Mouse (Mus musculus) lung, embryonic 16.5 days (tissue): Measurements from ENCODE around the gene Prkcz. TPM values are rescaled to one million over a fixed set of nuclear protein-coding genes. Genes with fewer than 3 reads are reported as not detected.
A peak's percentile ranks its signal among the peaks of the same experiment; 100 is the strongest.

Source experiments
- ATAC-seq: fragments of 200-750 bp; cut with Nextera tagmentation; 2 replicates; pipeline ENCODE4 v1.8.0; 2017; ENCODE audit warnings: low read depth, mild to moderate bottlenecking, moderate library complexity
- H3K27ac ChIP-seq: fragments of 300-500 bp; sonication (generic); 2 replicates; pipeline ENCODE4 v1.5.1; 2014; ENCODE audit warnings: mild to moderate bottlenecking, control low read depth, low read length
- H3K27me3 ChIP-seq: fragments of 300-500 bp; sonication (generic); 2 replicates; pipeline ENCODE4 v1.6.1; 2014; ENCODE audit warnings: low read depth, low read length, mixed read lengths; ENCODE audit not compliant: control insufficient read depth, insufficient read depth
- H3K36me3 ChIP-seq: fragments of 300-500 bp; sonication (generic); 2 replicates; pipeline ENCODE4 v1.6.1; 2014; ENCODE audit warnings: low read length; ENCODE audit not compliant: control insufficient read depth, insufficient read depth
- H3K4me1 ChIP-seq: fragments of 300-500 bp; sonication (generic); replicated peaks from 2 replicates; pipeline ENCODE4 v1.6.1; 2014; ENCODE audit warnings: low read length, mixed read lengths; ENCODE audit not compliant: control insufficient read depth, insufficient read depth
- H3K4me2 ChIP-seq: fragments of 300-500 bp; sonication (generic); 2 replicates; pipeline ENCODE4 v1.6.1; 2014; ENCODE audit warnings: low read depth, low read length, control low read depth
- H3K4me3 ChIP-seq: fragments of 300-500 bp; sonication (generic); 2 replicates; pipeline ENCODE4 v1.5.1; 2014; ENCODE audit warnings: mild to moderate bottlenecking, low read length, control low read depth
- H3K9ac ChIP-seq: fragments of 300-500 bp; sonication (generic); 2 replicates; pipeline ENCODE4 v1.6.1; 2014; ENCODE audit warnings: low read length, control low read depth
- H3K9me3 ChIP-seq: fragments of 300-500 bp; sonication (generic); 2 replicates; pipeline ENCODE4 v1.6.1; 2016; ENCODE audit warnings: low read length; ENCODE audit not compliant: control insufficient read depth
- WGBS: fragments of 180-500 bp; shearing (Covaris S2); extraction: QIAGEN DNeasy Blood & Tissue Kit; methylation state at CpG from one replicate; pipeline ENCODE4 v1.1.7; 2014; 5-methylcytosine and 5-hydroxymethylcytosine counted together
- polyA plus RNA-seq: library from polyadenylated mRNA; unstranded; fragments of >200 nt; fragmentation: Nextera tagmentation; extraction: Ambion mirVana; gene quantifications from 2 replicates; pipeline ENCODE4 v1.2.1, GENCODE M21; 2015

Prkcz gene
- polyA plus RNA-seq, 1 experiment from 2014 or later = 21.1 TPM

DNA sequence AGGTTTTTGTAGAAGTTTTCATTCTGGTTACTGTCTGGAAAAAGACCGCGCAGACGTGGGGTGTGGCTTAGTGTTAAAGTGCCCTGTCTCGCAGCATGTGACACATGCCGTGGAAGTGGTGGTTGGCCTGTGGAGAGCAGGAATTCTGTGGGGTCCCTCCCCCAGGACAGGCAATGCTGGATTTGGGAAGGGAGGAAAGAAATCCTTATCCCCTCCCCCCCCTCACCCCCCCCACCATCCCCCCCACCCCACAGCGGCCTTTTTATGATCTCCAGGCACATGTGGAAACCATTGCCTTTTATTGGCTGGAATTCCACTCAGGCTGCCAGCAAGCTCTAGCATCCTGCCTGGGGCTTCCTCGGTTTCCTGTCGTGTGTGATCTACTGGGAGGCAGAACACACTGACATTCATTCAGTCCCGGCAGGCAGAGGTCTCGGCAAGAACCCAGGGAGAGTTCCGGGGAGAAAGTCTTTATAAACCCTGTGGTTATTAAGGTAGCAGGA is 78.1 kb downstream of the Prkcz start:
- peaks cover 40% of the 10 kb centered on the region for H3K4me1 ChIP-seq
- no peaks in the 10 kb centered on the region for H3K36me3 ChIP-seq
- peak overlapping the region; percentile 35 for H3K9ac ChIP-seq
- H3K4me3 ChIP-seq = no peak overlapping the region
- ATAC-seq = peak; percentile 81
- no peaks in the 10 kb centered on the region for H3K27me3 ChIP-seq
- peak overlapping the region; percentile 65 for H3K27ac ChIP-seq
- H3K4me2 ChIP-seq = peak overlapping the region; percentile 38
- WGBS = 10% methylated on average over 11 of the region's 11 CpGs
- H3K9me3 ChIP-seq = no peaks in the 10 kb centered on the region

DNA sequence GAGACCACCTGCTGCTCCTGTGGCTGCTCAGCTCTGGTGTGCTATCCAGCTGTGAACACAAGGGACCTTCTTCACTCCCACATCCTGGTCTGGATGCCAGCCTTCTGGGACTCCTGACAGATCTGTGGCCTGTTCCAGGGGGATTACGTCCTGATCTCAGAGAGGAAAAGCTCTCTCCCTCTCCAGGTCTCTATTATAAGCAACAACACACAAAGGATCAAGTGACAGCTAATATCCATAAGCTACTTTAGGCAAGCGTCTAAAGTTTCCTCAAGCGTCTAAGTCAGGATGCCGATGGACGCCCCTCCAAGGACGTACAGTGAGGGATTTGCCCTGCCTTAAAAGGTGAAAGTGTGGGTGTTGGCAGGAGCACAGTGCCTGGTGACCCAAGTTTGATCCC is 78.9 kb downstream of the Prkcz start:
- peaks cover 40% of the 10 kb centered on the region for H3K4me1 ChIP-seq
- no peak overlapping the region for H3K9ac ChIP-seq
- 32% methylated on average over 6 of the region's 6 CpGs for WGBS
- H3K36me3 ChIP-seq = no peaks in the 10 kb centered on the region
- peak overlapping the region; percentile 3; the same call in 1 of the 2 replicates for H3K27ac ChIP-seq
- no peaks in the 10 kb centered on the region for H3K9me3 ChIP-seq
- no peaks in the 10 kb centered on the region for H3K27me3 ChIP-seq
- no peak overlapping the region for H3K4me2 ChIP-seq
- H3K4me3 ChIP-seq = no peak overlapping the region
- ATAC-seq = 0 out of 2 replicates have a peak, but pooled peaks have one; percentile 3

DNA sequence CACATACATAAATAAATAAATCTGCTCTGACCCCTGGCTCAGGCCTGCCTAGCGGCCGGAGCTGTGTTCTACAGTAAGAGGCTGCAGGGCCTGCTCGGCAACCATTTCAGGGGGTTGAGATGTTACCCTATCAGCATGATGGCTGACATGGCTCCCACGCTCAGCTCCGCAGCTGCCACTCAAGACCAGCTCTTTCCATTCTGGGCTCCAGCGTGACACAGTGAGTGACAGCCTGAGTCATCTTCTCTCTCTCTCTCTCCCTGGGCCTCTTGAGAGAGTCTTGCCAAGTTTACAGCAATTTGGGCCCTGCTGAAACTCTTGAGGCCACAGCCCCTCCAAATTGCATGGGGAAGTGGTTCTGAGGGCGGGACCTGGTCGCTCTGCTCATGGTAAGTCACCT is 79.5 kb downstream of the Prkcz start:
- no peaks in the 10 kb centered on the region for H3K9me3 ChIP-seq
- no peaks in the 10 kb centered on the region for H3K27me3 ChIP-seq
- no peak overlapping the region for H3K9ac ChIP-seq
- H3K27ac ChIP-seq = peak overlapping the region; percentile 3; the same call in 1 of the 2 replicates
- no peak overlapping the region for H3K4me2 ChIP-seq
- WGBS = 78% methylated on average over 8 of the region's 8 CpGs
- H3K4me1 ChIP-seq = peaks cover 40% of the 10 kb centered on the region
- H3K36me3 ChIP-seq = no peaks in the 10 kb centered on the region
- ATAC-seq = no peak
- H3K4me3 ChIP-seq = no peak overlapping the region

DNA sequence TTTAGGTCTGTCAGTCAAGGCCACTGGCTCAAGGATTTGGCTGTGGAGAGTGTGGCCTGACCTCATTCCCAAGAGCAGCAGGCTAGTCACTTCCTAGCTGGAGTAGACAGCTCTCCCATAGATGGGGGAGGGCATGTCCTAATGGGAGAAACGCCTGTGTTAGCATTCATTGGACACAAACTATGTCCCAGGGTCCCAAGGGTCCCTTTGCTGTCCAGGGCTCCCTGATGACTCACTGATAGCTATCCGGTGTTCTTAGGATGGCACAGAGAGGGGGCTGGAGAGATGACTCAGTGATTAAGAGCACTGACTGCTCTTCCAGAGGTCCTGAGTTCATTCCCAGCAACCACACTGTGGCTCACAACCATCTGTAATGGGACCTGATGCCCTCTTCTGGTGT is 79.9 kb downstream of the Prkcz start:
- peaks cover 40% of the 10 kb centered on the region for H3K4me1 ChIP-seq
- no peaks in the 10 kb centered on the region for H3K9me3 ChIP-seq
- H3K27me3 ChIP-seq = no peaks in the 10 kb centered on the region
- no peak overlapping the region for H3K27ac ChIP-seq
- H3K4me3 ChIP-seq = no peak overlapping the region
- 53% methylated on average over 2 of the region's 2 CpGs for WGBS
- no peak overlapping the region for H3K4me2 ChIP-seq
- no peak overlapping the region for H3K9ac ChIP-seq
- no peak for ATAC-seq
- H3K36me3 ChIP-seq = no peaks in the 10 kb centered on the region

DNA sequence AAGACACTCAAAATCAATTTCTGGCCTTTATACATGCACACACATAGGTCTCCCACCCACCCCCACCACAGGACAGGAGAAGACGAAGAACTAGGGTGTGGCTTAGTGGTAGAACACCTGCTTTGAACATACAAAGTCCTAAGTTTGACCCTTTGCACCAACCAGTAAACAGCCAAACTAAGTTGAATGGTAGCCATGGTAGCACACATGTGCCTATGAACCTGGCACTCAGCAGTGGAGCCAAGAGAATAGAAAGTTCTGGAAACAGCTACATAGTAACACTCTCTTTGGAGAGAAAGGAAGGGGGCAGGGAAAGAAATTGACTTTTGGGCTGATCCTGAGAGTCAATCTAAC is 80.4 kb downstream of the Prkcz start:
- Histone ChIP-seq H3K9me3 (no peaks in the 10 kb centered on the region), H3K27me3 (no peaks in the 10 kb centered on the region), H3K36me3 (no peaks in the 10 kb centered on the region), H3K4me2 (no peak overlapping the region), H3K4me1 (peaks cover 40% of the 10 kb centered on the region), H3K9ac (no peak overlapping the region), H3K27ac (no peak overlapping the region), H3K4me3 (no peak overlapping the region)
- WGBS = 71% methylated on average over 1 of the region's 1 CpGs
- ATAC-seq = no peak

DNA sequence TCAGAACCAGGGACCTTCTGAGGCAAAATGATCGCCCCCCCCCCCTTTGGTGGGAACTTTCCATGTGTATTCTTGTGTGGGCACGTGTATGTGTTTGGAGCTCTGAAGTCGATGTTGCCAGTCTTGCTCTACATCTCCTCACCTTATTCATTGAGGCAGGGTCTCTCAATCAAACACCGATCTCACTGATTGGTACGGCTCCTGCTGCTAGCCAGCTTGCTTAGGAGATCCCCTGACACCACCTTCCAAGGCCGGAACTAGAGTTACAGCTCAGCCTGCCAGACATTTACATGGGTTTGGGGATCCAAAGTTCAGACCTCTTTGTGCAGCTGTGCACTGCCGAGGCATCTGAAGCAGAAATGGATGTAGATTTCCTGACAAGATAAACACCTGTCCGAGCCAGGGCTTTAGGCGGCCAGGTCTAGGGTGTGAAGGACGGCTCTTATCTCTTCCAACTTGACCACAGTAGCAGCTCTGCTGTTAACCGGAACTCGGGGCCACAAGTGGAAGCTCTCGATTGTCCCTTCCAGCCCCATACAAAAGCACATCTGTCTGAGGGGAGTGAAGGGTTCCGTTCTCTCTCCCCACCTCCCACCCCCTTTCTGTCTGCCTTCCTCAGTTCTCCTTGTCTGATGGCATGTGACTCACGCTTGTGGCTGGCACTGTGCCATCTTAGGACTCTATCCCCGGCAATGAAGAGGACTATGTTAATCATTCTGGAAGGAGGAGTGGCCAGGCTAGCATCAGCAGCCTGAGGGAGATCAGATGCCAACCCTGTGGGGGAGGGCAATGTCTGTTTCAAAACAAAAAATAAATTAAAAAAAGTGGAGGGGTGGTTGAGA is 81.0 kb downstream of the Prkcz start:
- 27% methylated on average over 16 of the region's 16 CpGs for WGBS
- peak overlapping the region; percentile 17; the same call in 1 of the 2 replicates for H3K4me2 ChIP-seq
- peak; percentile 43; the same call in 1 of the 2 replicates for ATAC-seq
- H3K9ac ChIP-seq = no peak overlapping the region
- H3K27me3 ChIP-seq = no peaks in the 10 kb centered on the region
- peaks cover 40% of the 10 kb centered on the region for H3K4me1 ChIP-seq
- no peak overlapping the region for H3K27ac ChIP-seq
- no peaks in the 10 kb centered on the region for H3K36me3 ChIP-seq
- no peak overlapping the region for H3K4me3 ChIP-seq
- no peaks in the 10 kb centered on the region for H3K9me3 ChIP-seq

DNA sequence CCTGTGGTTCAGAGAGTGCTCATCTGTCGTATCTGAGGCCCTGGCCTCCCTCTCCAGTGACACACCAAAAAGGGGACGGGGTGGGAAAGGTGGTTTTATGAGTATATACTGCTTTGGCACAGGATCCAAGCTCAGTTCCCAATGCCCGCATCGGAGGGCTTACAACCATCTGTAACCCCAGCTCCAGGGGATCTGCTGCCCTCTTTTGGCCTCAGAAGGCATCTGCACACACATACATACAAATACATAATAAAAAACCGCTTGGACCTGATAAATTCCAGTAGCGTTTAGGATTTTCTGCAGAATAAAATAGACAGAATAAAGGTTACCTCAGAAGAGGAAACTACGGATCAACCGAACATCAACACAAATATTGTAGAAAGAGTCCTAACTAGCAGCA is 82.1 kb downstream of the Prkcz start:
- Histone ChIP-seq H3K4me3 (no peak overlapping the region), H3K27ac (no peak overlapping the region), H3K27me3 (no peaks in the 10 kb centered on the region), H3K36me3 (no peaks in the 10 kb centered on the region), H3K9ac (no peak overlapping the region), H3K9me3 (no peaks in the 10 kb centered on the region), H3K4me1 (peaks cover 40% of the 10 kb centered on the region), H3K4me2 (no peak overlapping the region)
- 73% methylated on average over 8 of the region's 8 CpGs for WGBS
- ATAC-seq = no peak

DNA sequence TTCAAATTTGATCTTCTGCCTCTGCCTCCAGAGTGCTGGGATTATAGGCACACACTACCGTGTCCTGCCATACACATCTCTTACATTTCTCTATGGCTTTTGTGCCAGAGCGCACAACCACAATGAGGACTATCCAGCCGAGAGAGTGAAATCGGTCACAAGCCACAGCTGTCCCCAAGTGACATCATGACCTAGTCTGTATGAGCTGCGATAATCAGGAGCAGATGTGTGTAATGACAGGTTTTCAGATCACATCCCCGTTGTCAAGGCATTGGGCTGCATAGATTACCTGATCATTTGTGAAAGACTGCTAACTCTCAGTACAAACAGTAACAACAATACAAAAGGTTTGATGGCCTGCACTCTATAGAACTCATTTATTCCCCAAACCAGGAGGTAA is 83.2 kb downstream of the Prkcz start:
- 65% methylated on average over 6 of the region's 6 CpGs for WGBS
- Histone ChIP-seq H3K27me3 (no peaks in the 10 kb centered on the region), H3K9ac (no peak overlapping the region), H3K9me3 (no peaks in the 10 kb centered on the region), H3K4me3 (no peak overlapping the region), H3K4me2 (no peak overlapping the region), H3K4me1 (peaks cover 31% of the 10 kb centered on the region), H3K27ac (no peak overlapping the region), H3K36me3 (no peaks in the 10 kb centered on the region)
- ATAC-seq = no peak

DNA sequence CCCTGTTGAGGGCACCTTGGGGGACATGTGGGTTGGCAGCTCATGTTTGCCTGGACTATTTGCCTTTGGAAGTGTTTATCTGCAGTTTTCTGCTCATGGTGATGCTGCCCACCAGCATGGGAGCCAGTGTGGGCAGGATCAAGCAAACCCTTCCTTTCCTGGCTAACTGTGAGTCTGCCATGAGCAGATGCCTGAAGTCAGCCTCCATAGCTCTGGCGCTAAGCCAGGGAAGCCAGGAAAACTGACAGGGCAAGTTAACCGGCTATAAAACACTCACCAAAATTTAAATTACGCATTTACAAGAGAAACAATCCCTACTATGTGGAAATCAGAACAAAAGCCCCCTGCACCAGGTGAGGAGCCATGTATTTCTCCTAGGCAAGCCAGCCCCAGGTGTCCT is 86.3 kb downstream of the Prkcz start:
- Histone ChIP-seq H3K4me2 (no peak overlapping the region), H3K27me3 (no peaks in the 10 kb centered on the region), H3K9ac (no peak overlapping the region), H3K4me3 (no peak overlapping the region), H3K9me3 (no peaks in the 10 kb centered on the region), H3K4me1 (peaks cover under 1% of the 10 kb centered on the region), H3K36me3 (no peaks in the 10 kb centered on the region), H3K27ac (no peak overlapping the region)
- no peak for ATAC-seq
- WGBS = 49% methylated on average over 3 of the region's 3 CpGs
